ENCODE assay signal across 9 mouse cellular contexts in the genomic region with DNA sequence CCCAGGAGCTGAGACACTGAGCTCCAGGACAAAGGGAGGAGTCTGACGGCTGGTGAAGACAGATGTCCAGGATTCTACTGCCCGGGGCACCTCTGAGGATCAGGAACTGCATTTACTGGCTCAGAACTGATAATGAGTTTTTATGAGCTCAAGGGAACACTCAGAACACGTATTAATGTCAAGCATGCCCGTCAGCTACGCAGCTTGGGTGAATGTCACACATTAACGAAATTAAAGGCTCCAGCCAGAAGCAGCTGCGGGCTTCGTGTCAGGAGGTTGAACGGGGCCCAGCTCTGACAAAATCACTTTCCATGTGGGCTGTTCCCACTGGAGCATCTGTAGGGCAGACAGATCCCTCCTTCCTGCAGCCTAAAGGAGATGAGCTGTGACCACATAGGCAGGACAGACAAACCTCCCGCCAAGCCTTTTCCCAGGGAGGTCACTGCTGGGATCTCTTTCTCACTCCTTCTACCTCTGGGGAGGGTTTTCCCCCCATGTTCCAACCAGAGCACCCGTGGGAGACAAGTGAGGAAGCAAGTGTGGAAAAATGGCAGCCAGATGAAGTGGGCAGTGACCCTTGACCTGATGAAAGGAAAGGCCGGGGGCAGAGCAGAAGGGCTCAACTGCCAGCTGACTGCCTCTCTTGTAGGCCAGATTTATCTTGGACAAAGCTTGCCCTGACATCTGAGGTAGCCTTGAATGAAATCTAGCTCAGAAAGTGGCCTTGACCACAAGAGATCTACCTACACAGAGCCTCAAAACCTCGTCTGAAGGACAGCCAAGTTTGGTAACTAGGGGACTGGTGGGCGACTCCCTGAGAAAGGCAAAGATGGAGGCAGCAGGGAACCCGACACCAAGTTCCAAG. TPM values are rescaled to one million over a fixed set of nuclear protein-coding genes. Genes with fewer than 3 reads are reported as not detected.
A peak's percentile ranks its signal among the peaks of the same experiment; 100 is the strongest.
DNase-seq lines count a peak whose midpoint lies in the region; ATAC-seq and TF ChIP-seq lines count a peak whose summit lies in the region.
"Had no signal": no experiment of that assay in that cellular context is flagged by ENCODE, and none has a peak within 500 bp of the region (broad histone marks: within the 10 kb centered on the region; RNA-seq: fewer than 3 reads in every experiment).

No protein-coding gene starts in this region.

- no peak for TF ChIP-seq CTCF in intestine, postnatal 0 days (IDR thresholded peaks at IDR 0.05; ENCODE audit: low read depth)

- H3K4me2 ChIP-seq in forebrain, embryonic 16.5 days (ENCODE audit: low read length) = no peak overlapping the region
- no peak overlapping the region for H3K4me2 ChIP-seq in embryonic facial prominence, embryonic 11.5 days (ENCODE audit: low read depth, low read length)
- 0 out of 2 replicates have a peak overlapping the region, but pooled peaks have one; percentile 14 for H3K4me2 ChIP-seq in intestine, postnatal 0 days (replicated peaks; ENCODE audit: low read depth)
- H3K4me2 ChIP-seq in midbrain, embryonic 14.5 days (ENCODE audit: low read length) = no peak overlapping the region

- no peak for DNase-seq in forebrain, embryonic 10.5 days (ENCODE audit: extremely low spot score, low spot score)
- DNase-seq in embryonic facial prominence, embryonic 11.5 days (ENCODE audit: low spot score) = peak; percentile 44
- peak; percentile 68 for DNase-seq in midbrain, embryonic 14.5 days
- DNase-seq in thymus, postnatal 4 days = no peak
- DNase-seq in cerebellum, postnatal 36 days = no peak
- DNase-seq in cerebellum, postnatal 25 days = no peak

- H3K27me3 ChIP-seq in forebrain, embryonic 10.5 days (ENCODE audit: poor library complexity, severe bottlenecking) = no peaks in the 10 kb centered on the region
- H3K27me3 ChIP-seq in forebrain, embryonic 16.5 days (replicated peaks; ENCODE audit: control insufficient read depth, insufficient read depth, low read length) = no peaks in the 10 kb centered on the region
- H3K27me3 ChIP-seq in embryonic facial prominence, embryonic 11.5 days (ENCODE audit: control insufficient read depth, insufficient read depth, low read length) = no peaks in the 10 kb centered on the region
- H3K27me3 ChIP-seq in intestine, postnatal 0 days (replicated peaks; ENCODE audit: control insufficient read depth, insufficient read depth, low read length) = no peaks in the 10 kb centered on the region
- H3K27me3 ChIP-seq in midbrain, embryonic 14.5 days (ENCODE audit: control insufficient read depth, insufficient read depth, low read length) = no peaks in the 10 kb centered on the region

- no peak overlapping the region for H3K9ac ChIP-seq in forebrain, embryonic 16.5 days (replicated peaks; ENCODE audit: low read depth, low read length)
- H3K9ac ChIP-seq in embryonic facial prominence, embryonic 11.5 days (replicated peaks; ENCODE audit: low read length) = no peak overlapping the region
- no peak overlapping the region for H3K9ac ChIP-seq in intestine, postnatal 0 days (ENCODE audit: low read depth, low read length)
- no peak overlapping the region; the same call in 1 of the 2 replicates for H3K9ac ChIP-seq in midbrain, embryonic 14.5 days (replicated peaks; ENCODE audit: low read length)
- H3K9ac ChIP-seq: liver, embryonic 14.5 days had no signal

- 62% methylated on average over 15 of the region's 15 CpGs for WGBS in forebrain, embryonic 10.5 days
- WGBS in forebrain, embryonic 16.5 days = 50% methylated on average over 15 of the region's 15 CpGs
- WGBS in embryonic facial prominence, embryonic 11.5 days = 37% methylated on average over 15 of the region's 15 CpGs
- 27% methylated on average over 15 of the region's 15 CpGs for WGBS in intestine, postnatal 0 days
- WGBS in midbrain, embryonic 14.5 days = 19% methylated on average over 15 of the region's 15 CpGs

- ATAC-seq in forebrain, embryonic 16.5 days = no peak
- no peak for ATAC-seq in embryonic facial prominence, embryonic 11.5 days (replicated peaks; ENCODE audit: insufficient number of reproducible peaks, low FRiP score, low TSS enrichment, low read depth)
- ATAC-seq in intestine, postnatal 0 days = peak; percentile 72
- peak; percentile 58; the same call in 1 of the 2 replicates for ATAC-seq in midbrain, embryonic 14.5 days (ENCODE audit: low FRiP score, low TSS enrichment)

- no peak overlapping the region for H3K4me3 ChIP-seq in forebrain, embryonic 10.5 days
- H3K4me3 ChIP-seq in forebrain, embryonic 16.5 days (replicated peaks; ENCODE audit: low read length) = no peak overlapping the region
- H3K4me3 ChIP-seq in embryonic facial prominence, embryonic 11.5 days (ENCODE audit: low read depth, low read length) = no peak overlapping the region
- H3K4me3 ChIP-seq in intestine, postnatal 0 days (ENCODE audit: low read depth, low read length) = no peak overlapping the region
- H3K4me3 ChIP-seq in midbrain, embryonic 14.5 days (replicated peaks; ENCODE audit: low read depth, low read length) = no peak overlapping the region

- H3K27ac ChIP-seq in forebrain, embryonic 10.5 days = peak overlapping the region; percentile 45
- no peak overlapping the region for H3K27ac ChIP-seq in forebrain, embryonic 16.5 days (ENCODE audit: low read length)
- no peak overlapping the region for H3K27ac ChIP-seq in embryonic facial prominence, embryonic 11.5 days (replicated peaks; ENCODE audit: low read depth, low read length)
- H3K27ac ChIP-seq in intestine, postnatal 0 days (ENCODE audit: low read depth, low read length) = no peak overlapping the region
- peak overlapping the region; percentile 70 for H3K27ac ChIP-seq in midbrain, embryonic 14.5 days (replicated peaks; ENCODE audit: low read depth, low read length)
- H3K27ac ChIP-seq: liver, embryonic 14.5 days had no signal

- H3K36me3 ChIP-seq in forebrain, embryonic 10.5 days (replicated peaks) = peaks cover 54% of the 10 kb centered on the region
- H3K36me3 ChIP-seq in forebrain, embryonic 16.5 days (ENCODE audit: control insufficient read depth, insufficient read depth) = no peaks in the 10 kb centered on the region
- no peaks in the 10 kb centered on the region for H3K36me3 ChIP-seq in embryonic facial prominence, embryonic 11.5 days (replicated peaks; ENCODE audit: control insufficient read depth, insufficient read depth, low read depth, low read length)
- no peaks in the 10 kb centered on the region for H3K36me3 ChIP-seq in intestine, postnatal 0 days (ENCODE audit: control insufficient read depth, insufficient read depth)
- peaks cover 1% of the 10 kb centered on the region; the same call in 1 of the 2 replicates for H3K36me3 ChIP-seq in midbrain, embryonic 14.5 days (ENCODE audit: control insufficient read depth, insufficient read depth, low read length)

- peaks cover 70% of the 10 kb centered on the region for H3K4me1 ChIP-seq in forebrain, embryonic 10.5 days
- peaks cover 9% of the 10 kb centered on the region; the same call in 1 of the 2 replicates for H3K4me1 ChIP-seq in forebrain, embryonic 16.5 days (replicated peaks; ENCODE audit: control insufficient read depth, insufficient read depth, low read length)
- H3K4me1 ChIP-seq in embryonic facial prominence, embryonic 11.5 days (ENCODE audit: control insufficient read depth, insufficient read depth, low read length) = 0 out of 2 replicates have a peak, but pooled peaks cover 2% of the 10 kb centered on the region
- H3K4me1 ChIP-seq in intestine, postnatal 0 days (replicated peaks; ENCODE audit: control insufficient read depth, insufficient read depth, low read length) = peaks cover 17% of the 10 kb centered on the region
- H3K4me1 ChIP-seq in midbrain, embryonic 14.5 days (ENCODE audit: control insufficient read depth, insufficient read depth, low read length) = peaks cover 49% of the 10 kb centered on the region

- no peaks in the 10 kb centered on the region for H3K9me3 ChIP-seq in forebrain, embryonic 10.5 days
- H3K9me3 ChIP-seq in forebrain, embryonic 16.5 days (ENCODE audit: control insufficient read depth, low read length) = no peaks in the 10 kb centered on the region
- H3K9me3 ChIP-seq in embryonic facial prominence, embryonic 11.5 days (replicated peaks; ENCODE audit: control insufficient read depth, low read length) = no peaks in the 10 kb centered on the region
- H3K9me3 ChIP-seq in intestine, postnatal 0 days (ENCODE audit: control insufficient read depth) = no peaks in the 10 kb centered on the region
- H3K9me3 ChIP-seq in midbrain, embryonic 14.5 days (ENCODE audit: control insufficient read depth, low read length) = no peaks in the 10 kb centered on the region

RNA-seq across cellular contexts. Expression of gene Tspan18, which starts 20.3 kb away (rescaled TPM):
- polyA plus RNA-seq in forebrain, embryonic 10.5 days (2016; fragmentation: Nextera tagmentation; extraction: Ambion mirVana) = 30.1 and 31.4 TPM in 2 replicates
- 14.8 and 17.0 TPM in 2 replicates for polyA plus RNA-seq in forebrain, embryonic 16.5 days (2015; fragmentation: Nextera tagmentation; extraction: Ambion mirVana)
- polyA plus RNA-seq in embryonic facial prominence, embryonic 11.5 days (2014; fragmentation: Nextera tagmentation; extraction: Ambion mirVana) = 21.6 and 26.2 TPM in 2 replicates
- 12.2 and 18.0 TPM in 2 replicates for polyA plus RNA-seq in intestine, postnatal 0 days (2015; fragmentation: Nextera tagmentation; extraction: Ambion mirVana)
- polyA plus RNA-seq in midbrain, embryonic 14.5 days (2014; fragmentation: Nextera tagmentation; extraction: Ambion mirVana) = 21.2 and 27.8 TPM in 2 replicates

Comparison
In these comparisons a context has a peak if more than half of its experiments do, and no peak if none do; other contexts are left out.
1. H3K27ac ChIP-seq: peak in forebrain, embryonic 10.5 days (single experiment) and midbrain, embryonic 14.5 days (single experiment); none in forebrain, embryonic 16.5 days (single experiment), embryonic facial prominence, embryonic 11.5 days (single experiment) and intestine, postnatal 0 days (single experiment).
2. DNase-seq: peak in embryonic facial prominence, embryonic 11.5 days (single experiment) and midbrain, embryonic 14.5 days (single experiment); none in forebrain, embryonic 10.5 days (single experiment), thymus, postnatal 4 days (single experiment), cerebellum, postnatal 36 days (0 of 2) and cerebellum, postnatal 25 days (0 of 2).
3. ATAC-seq: peak in intestine, postnatal 0 days (single experiment) and midbrain, embryonic 14.5 days (single experiment); none in forebrain, embryonic 16.5 days (single experiment) and embryonic facial prominence, embryonic 11.5 days (single experiment).